Mouse (Mus musculus) effector memory CD4-positive, alpha-beta T cell, adult 5 months (primary cell): ENCODE measurements around the gene Rbbp5. TPM values are rescaled to one million over a fixed set of nuclear protein-coding genes. Genes with fewer than 3 reads are reported as not detected.

Experiments
- polyA plus RNA-seq: library from polyadenylated mRNA; unstranded; fragments of 100-300 nt; shearing (Covaris generic); gene quantifications from one replicate; pipeline ENCODE4 v1.2.1, GENCODE M21; 2017

The Rbbp5 gene
- 36.6 TPM for polyA plus RNA-seq

GRCm38 (mm10) chr1:132476928-132477691 is at the start of gene Rbbp5:
Gene Rbbp5 (plus strand): TSS chr1:132477365.

DNA sequence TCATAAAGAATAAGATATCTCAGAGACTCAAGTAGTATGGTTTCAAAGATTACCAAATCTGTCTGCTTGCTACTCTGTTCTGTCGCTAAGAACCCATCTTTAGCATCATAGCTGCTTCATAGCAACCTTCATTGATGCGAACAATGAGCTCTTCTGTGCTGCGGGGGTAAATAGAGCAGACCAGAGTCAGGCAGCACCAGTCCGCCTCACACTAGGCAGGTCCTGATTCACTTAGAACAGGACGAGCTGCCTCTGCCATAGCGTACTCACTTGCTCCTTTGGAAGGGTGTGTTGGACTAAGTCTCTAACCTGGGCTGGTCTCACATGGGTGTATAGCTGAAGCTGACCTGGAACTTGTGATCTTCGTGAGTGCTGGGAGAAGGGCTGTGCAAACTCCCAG is 28.9 kb downstream of the Rbbp5 start, which contains the start of gene Tmem81:
Gene Tmem81 (plus strand): TSS at position 173 of the 400 bp plus-strand sequence.

GRCm38 (mm10) chr1:132542762-132543306 is 65.7 kb downstream of the Rbbp5 start, which contains the start of gene Cntn2:
Gene Cntn2 (minus strand): TSS chr1:132543256.

Other genes with a start within 250 kb of the Rbbp5 start
- not detected for gene Gm10188, start 247.6 kb upstream of the Rbbp5 start, polyA plus RNA-seq
- gene Klhdc8a, start 178.7 kb upstream of the Rbbp5 start, polyA plus RNA-seq, result not detected
- gene Nuak2, start 161.2 kb upstream of the Rbbp5 start, polyA plus RNA-seq, result 1.4 TPM
- not detected for gene Tmcc2, start 86.1 kb upstream of the Rbbp5 start, polyA plus RNA-seq
- 8.9 TPM for gene Dstyk, start 59.8 kb upstream of the Rbbp5 start, polyA plus RNA-seq
- 4.8 TPM for gene Tmem81, start 28.9 kb downstream of the Rbbp5 start, polyA plus RNA-seq
- gene Cntn2, start 65.9 kb downstream of the Rbbp5 start, polyA plus RNA-seq, result not detected